Mouse (Mus musculus) E14TG2a.4 (cell line): Measurements from ENCODE around the gene Reps1.

Source experiments
- CTCF ChIP-seq: conservative IDR thresholded peaks from 2 replicates; pipeline ENCODE4 v1.5.1; 2014; ENCODE audit warnings: low read length
- POU5F1 ChIP-seq: IDR thresholded peaks from 2 replicates; pipeline ENCODE4 v1.6.1; 2014; ENCODE audit warnings: low read length, borderline replicate concordance

DNA sequence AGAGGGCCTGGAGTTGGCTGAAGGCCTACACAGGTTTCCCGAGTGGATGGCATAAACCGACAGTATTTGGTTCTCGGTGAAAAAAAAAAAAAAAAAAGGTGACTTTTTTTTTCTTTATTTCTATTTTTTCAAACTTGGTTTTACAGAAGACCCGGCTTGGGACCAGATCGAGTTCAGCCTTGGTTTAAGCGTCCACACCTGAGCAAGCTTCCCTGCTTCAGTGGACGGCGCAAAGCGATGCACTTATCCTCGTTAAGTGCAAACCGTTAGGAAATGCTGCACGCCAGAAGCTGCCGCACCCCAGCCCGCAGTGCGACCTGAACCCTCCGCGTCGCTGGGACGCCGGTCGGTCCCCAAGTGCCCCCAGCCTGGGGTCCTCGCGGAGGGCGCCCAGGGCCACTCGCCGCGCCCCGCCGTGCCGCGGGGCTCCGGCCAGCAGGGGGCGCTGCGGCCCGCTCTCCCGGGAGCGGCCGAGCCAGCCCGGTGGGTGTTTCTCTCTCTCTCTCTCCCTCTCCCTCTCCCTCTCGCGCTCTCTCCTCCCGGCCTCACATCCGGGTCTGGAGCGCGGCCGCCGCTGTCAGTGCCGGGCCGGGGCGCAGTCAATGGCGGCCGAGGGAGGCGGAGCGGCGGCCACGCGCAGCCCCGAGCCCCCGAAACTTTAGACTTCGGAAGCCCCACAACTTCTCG, 509 bp upstream of the Reps1 start:
- no peak for TF ChIP-seq CTCF
- TF ChIP-seq POU5F1, result no peak
